Mouse (Mus musculus) embryonic facial prominence, embryonic 15.5 days (tissue): ENCODE results near the gene Slc38a2. TPM values are rescaled to one million over a fixed set of nuclear protein-coding genes. Genes with fewer than 3 reads are reported as not detected.

Experiments
- ATAC-seq: fragments of 200-750 bp; cut with Nextera tagmentation; 2 replicates; pipeline ENCODE4 v1.8.0; 2017; ENCODE audit warnings: low read depth, moderate TSS enrichment; ENCODE audit not compliant: insufficient number of reproducible peaks, low FRiP score, low TSS enrichment
- H3K27ac ChIP-seq: fragments of 300-500 bp; sonication (generic); replicated peaks from 2 replicates; pipeline ENCODE4 v1.5.1; 2015; ENCODE audit warnings: mild to moderate bottlenecking, inconsistent platforms
- H3K27me3 ChIP-seq: fragments of 300-500 bp; sonication (generic); 2 replicates; pipeline ENCODE4 v1.6.1; 2015; ENCODE audit warnings: inconsistent platforms
- H3K36me3 ChIP-seq: fragments of 300-500 bp; sonication (generic); 2 replicates; pipeline ENCODE4 v1.6.1; 2015; ENCODE audit warnings: mild to moderate bottlenecking, inconsistent platforms
- H3K4me1 ChIP-seq: fragments of 300-500 bp; sonication (generic); 2 replicates; pipeline ENCODE4 v1.6.1; 2015; ENCODE audit warnings: inconsistent platforms
- H3K4me2 ChIP-seq: fragments of 300-500 bp; sonication (generic); replicated peaks from 2 replicates; pipeline ENCODE4 v1.6.1; 2015; ENCODE audit warnings: mild to moderate bottlenecking, inconsistent platforms
- H3K4me3 ChIP-seq: fragments of 300-500 bp; sonication (generic); replicated peaks from 2 replicates; pipeline ENCODE4 v1.5.1; 2015; ENCODE audit warnings: mild to moderate bottlenecking, inconsistent platforms
- H3K9ac ChIP-seq: fragments of 300-500 bp; sonication (generic); 2 replicates; pipeline ENCODE4 v1.6.1; 2015; ENCODE audit warnings: inconsistent platforms
- H3K9me3 ChIP-seq: fragments of 300-500 bp; sonication (generic); replicated peaks from 2 replicates; pipeline ENCODE4 v1.6.1; 2016; ENCODE audit warnings: inconsistent platforms
- WGBS: fragments of 180-500 bp; shearing (Covaris S2); methylation state at CpG from one replicate; pipeline ENCODE4 v1.1.7; 2015; 5-methylcytosine and 5-hydroxymethylcytosine counted together
- polyA plus RNA-seq: library from polyadenylated mRNA; unstranded; fragments of >200 nt; fragmentation: Nextera tagmentation; extraction: Ambion mirVana; gene quantifications from 2 replicates; pipeline ENCODE4 v1.2.1, GENCODE M21; 2015

Gene Slc38a2
- polyA plus RNA-seq, 1 experiment from 2014 or later: 107 TPM

- under 1% methylated on average over 78 of the region's 80 CpGs for WGBS
- peak; percentile 93 for ATAC-seq
- H3K9ac ChIP-seq: peak overlapping the region; percentile 72
- peaks cover 16% of the 10 kb centered on the region for H3K4me1 ChIP-seq
- H3K4me3 ChIP-seq: peak overlapping the region; percentile 58
- no peaks in the 10 kb centered on the region for H3K9me3 ChIP-seq
- peak overlapping the region; percentile 81 for H3K4me2 ChIP-seq
- H3K27me3 ChIP-seq: no peaks in the 10 kb centered on the region
- H3K36me3 ChIP-seq: no peaks in the 10 kb centered on the region
- peak overlapping the region; percentile 99 for H3K27ac ChIP-seq
Measured at GRCm38 (mm10) chr15:96709491-96710351, 10.2 kb upstream of the Slc38a2 start.

GRCm38 (mm10) chr15:96708976-96709490 is 9.5 kb upstream of the Slc38a2 start:
- peak overlapping the region; percentile 99 for H3K27ac ChIP-seq
- peaks cover 16% of the 10 kb centered on the region for H3K4me1 ChIP-seq
- no peaks in the 10 kb centered on the region for H3K27me3 ChIP-seq
- ATAC-seq: no peak
- peak overlapping the region; percentile 72 for H3K9ac ChIP-seq
- WGBS: 15% methylated on average over 14 of the region's 14 CpGs
- H3K36me3 ChIP-seq: no peaks in the 10 kb centered on the region
- H3K4me3 ChIP-seq: peak overlapping the region; percentile 58
- H3K4me2 ChIP-seq: peak overlapping the region; percentile 81
- no peaks in the 10 kb centered on the region for H3K9me3 ChIP-seq

GRCm38 (mm10) chr15:96708428-96708827 is 8.9 kb upstream of the Slc38a2 start:
- H3K9ac ChIP-seq: no peak overlapping the region
- H3K27ac ChIP-seq: no peak overlapping the region; the same call in 1 of the 2 replicates
- peaks cover 16% of the 10 kb centered on the region for H3K4me1 ChIP-seq
- H3K4me2 ChIP-seq: no peak overlapping the region
- 84% methylated on average over 8 of the region's 8 CpGs for WGBS
- H3K4me3 ChIP-seq: no peak overlapping the region
- no peak for ATAC-seq
- H3K27me3 ChIP-seq: no peaks in the 10 kb centered on the region
- no peaks in the 10 kb centered on the region for H3K36me3 ChIP-seq
- no peaks in the 10 kb centered on the region for H3K9me3 ChIP-seq

GRCm38 (mm10) chr15:96707936-96708335 is 8.4 kb upstream of the Slc38a2 start:
- no peak overlapping the region; the same call in 1 of the 2 replicates for H3K27ac ChIP-seq
- no peak overlapping the region for H3K9ac ChIP-seq
- no peak for ATAC-seq
- H3K36me3 ChIP-seq: no peaks in the 10 kb centered on the region
- H3K4me3 ChIP-seq: no peak overlapping the region
- no peak overlapping the region for H3K4me2 ChIP-seq
- H3K27me3 ChIP-seq: no peaks in the 10 kb centered on the region
- peaks cover 16% of the 10 kb centered on the region for H3K4me1 ChIP-seq
- WGBS: 76% methylated on average over 2 of the region's 2 CpGs
- no peaks in the 10 kb centered on the region for H3K9me3 ChIP-seq

GRCm38 (mm10) chr15:96702466-96703031 is 3.0 kb upstream of the Slc38a2 start:
- H3K4me3 ChIP-seq: no peak overlapping the region
- H3K9me3 ChIP-seq: no peaks in the 10 kb centered on the region
- H3K4me2 ChIP-seq: no peak overlapping the region
- 83% methylated on average over 12 of the region's 12 CpGs for whole genome bisulfite sequencing
- ATAC-seq: no peak
- H3K9ac ChIP-seq: no peak overlapping the region
- peaks cover 11% of the 10 kb centered on the region for H3K4me1 ChIP-seq
- no peak overlapping the region for H3K27ac ChIP-seq
- H3K27me3 ChIP-seq: no peaks in the 10 kb centered on the region
- no peaks in the 10 kb centered on the region for H3K36me3 ChIP-seq

GRCm38 (mm10) chr15:96700766-96701165 is 1.2 kb upstream of the Slc38a2 start:
- peak overlapping the region; percentile 75; the same call in 1 of the 2 replicates for H3K4me3 ChIP-seq
- peaks cover 9% of the 10 kb centered on the region; the same call in 1 of the 2 replicates for H3K36me3 ChIP-seq
- no peak overlapping the region for H3K9ac ChIP-seq
- no peak overlapping the region for H3K27ac ChIP-seq
- ATAC-seq: no peak
- H3K4me1 ChIP-seq: peaks cover 28% of the 10 kb centered on the region
- peak overlapping the region; percentile 73 for H3K4me2 ChIP-seq
- H3K9me3 ChIP-seq: no peaks in the 10 kb centered on the region
- H3K27me3 ChIP-seq: no peaks in the 10 kb centered on the region
- 33% methylated on average over 13 of the region's 13 CpGs for WGBS

GRCm38 (mm10) chr15:96698658-96699448 is 677 bp downstream of the Slc38a2 start:
- peak overlapping the region; percentile 99 for H3K9ac ChIP-seq

GRCm38 (mm10) chr15:96697901-96698657 is 1.5 kb downstream of the Slc38a2 start:
- Histone ChIP-seq H3K27ac (peak overlapping the region; percentile 99), H3K36me3 (peaks cover 36% of the 10 kb centered on the region), H3K4me3 (peak overlapping the region; percentile 75), H3K4me1 (peaks cover 49% of the 10 kb centered on the region), H3K4me2 (peak overlapping the region; percentile 73), H3K9me3 (no peaks in the 10 kb centered on the region), H3K27me3 (no peaks in the 10 kb centered on the region), H3K9ac (peak overlapping the region; percentile 99)
- no peak for ATAC-seq
- WGBS: 5% methylated on average over 19 of the region's 19 CpGs

More at GRCm38 (mm10) chr15:96698658-96699448, 677 bp downstream of the Slc38a2 start:
- H3K36me3 ChIP-seq: peaks cover 28% of the 10 kb centered on the region
- WGBS: under 1% methylated on average over 70 of the region's 101 CpGs
- no peaks in the 10 kb centered on the region for H3K9me3 ChIP-seq
- peak overlapping the region; percentile 99 for H3K27ac ChIP-seq
- H3K4me3 ChIP-seq: peak overlapping the region; percentile 75
- peak overlapping the region; percentile 73 for H3K4me2 ChIP-seq
- H3K4me1 ChIP-seq: peaks cover 44% of the 10 kb centered on the region
- ATAC-seq: peak; percentile 83
- no peaks in the 10 kb centered on the region for H3K27me3 ChIP-seq

- no peak overlapping the region; the same call in 1 of the 2 replicates for H3K27ac ChIP-seq
- ATAC-seq: no peak
- peak overlapping the region; percentile 73 for H3K4me2 ChIP-seq
- no peaks in the 10 kb centered on the region for H3K27me3 ChIP-seq
- peaks cover 50% of the 10 kb centered on the region for H3K36me3 ChIP-seq
- H3K9ac ChIP-seq: peak overlapping the region; percentile 18
- H3K4me3 ChIP-seq: peak overlapping the region; percentile 75
- H3K4me1 ChIP-seq: peaks cover 49% of the 10 kb centered on the region
- 46% methylated on average over 13 of the region's 13 CpGs for WGBS
- H3K9me3 ChIP-seq: no peaks in the 10 kb centered on the region
Measured at GRCm38 (mm10) chr15:96696486-96697284, 2.8 kb downstream of the Slc38a2 start.
